Mouse (Mus musculus) limb, embryonic 14.5 days (tissue): ENCODE results near the gene Marc2. TPM values are rescaled to one million over a fixed set of nuclear protein-coding genes. Genes with fewer than 3 reads are reported as not detected.

Experiments
- ATAC-seq: fragments of 200-750 bp; cut with Nextera tagmentation; 2 replicates; pipeline ENCODE4 v1.8.0; 2017; ENCODE audit warnings: low read depth, moderate number of reproducible peaks, moderate TSS enrichment; ENCODE audit not compliant: low FRiP score
- DNase-seq: peaks from one replicate; pipeline ENCODE4 v3.0.0-alpha.2; 2015; ENCODE audit warnings: low spot score
- H3K27ac ChIP-seq: fragments of 300-500 bp; sonication (generic); replicated peaks from 2 replicates; pipeline ENCODE4 v1.5.1; 2014; ENCODE audit warnings: low read depth, mild to moderate bottlenecking, low read length, moderate library complexity, mixed read lengths
- H3K27me3 ChIP-seq: fragments of 300-500 bp; sonication (generic); 2 replicates; pipeline ENCODE4 v1.6.1; 2014; ENCODE audit warnings: low read length, mixed read lengths; ENCODE audit not compliant: control insufficient read depth, insufficient read depth
- H3K36me3 ChIP-seq: fragments of 300-500 bp; sonication (generic); 2 replicates; pipeline ENCODE4 v1.6.1; 2014; ENCODE audit warnings: mild to moderate bottlenecking, low read length, moderate library complexity, mixed read lengths; ENCODE audit not compliant: control insufficient read depth, insufficient read depth
- H3K4me1 ChIP-seq: fragments of 300-500 bp; sonication (generic); 2 replicates; pipeline ENCODE4 v1.6.1; 2014; ENCODE audit warnings: antibody characterized with exemption, low read length, mixed read lengths; ENCODE audit not compliant: control insufficient read depth, insufficient read depth
- H3K4me2 ChIP-seq: fragments of 300-500 bp; sonication (generic); replicated peaks from 2 replicates; pipeline ENCODE4 v1.6.1; 2014; ENCODE audit warnings: low read depth, mild to moderate bottlenecking, low read length, moderate library complexity; ENCODE audit not compliant: severe bottlenecking
- H3K4me3 ChIP-seq: fragments of 300-500 bp; sonication (generic); replicated peaks from 2 replicates; pipeline ENCODE4 v1.5.1; 2014; ENCODE audit warnings: low read length
- H3K9ac ChIP-seq: fragments of 300-500 bp; sonication (generic); 2 replicates; pipeline ENCODE4 v1.6.1; 2014; ENCODE audit warnings: mild to moderate bottlenecking, low read depth, low read length, moderate library complexity; ENCODE audit not compliant: severe bottlenecking
- H3K9me3 ChIP-seq: fragments of 300-500 bp; sonication (generic); 2 replicates; pipeline ENCODE4 v1.6.1; 2016; ENCODE audit warnings: low read length; ENCODE audit not compliant: control insufficient read depth
- POLR2A ChIP-seq: fragments of 200-500 bp; IDR thresholded peaks from 2 replicates; pipeline ENCODE4 v1.8.0; 2012; ENCODE audit warnings: inconsistent platforms, mild to moderate bottlenecking, moderate library complexity, borderline replicate concordance; ENCODE audit not compliant: insufficient read depth, insufficient read length; ENCODE audit errors: extremely low read depth
- WGBS: fragments of 180-500 bp; shearing (Covaris S2); extraction: QIAGEN DNeasy Blood & Tissue Kit; methylation state at CpG from one replicate; pipeline ENCODE4 v1.1.7; 2014; 5-methylcytosine and 5-hydroxymethylcytosine counted together
- polyA plus RNA-seq, 2 experiments: library from polyadenylated mRNA; depleted of rRNA in 1 of 2; stranded (reverse) in 1 of 2; unstranded in 1 of 2; fragments of >200 nt; fragmentation: Nextera tagmentation in 1 of 2; extraction: Ambion mirVana in 1 of 2; gene quantifications; 2 replicates each; pipeline versions ENCODE4 v1.2.1 to v1.2.3; 2012 to 2014

Gene Marc2
- 59.9 and 68.7 TPM in 2 replicates for polyA plus RNA-seq (2012; rRNA removed)
- 232 and 239 TPM in 2 replicates for polyA plus RNA-seq (2014; fragmentation: Nextera tagmentation; extraction: Ambion mirVana)

DNA sequence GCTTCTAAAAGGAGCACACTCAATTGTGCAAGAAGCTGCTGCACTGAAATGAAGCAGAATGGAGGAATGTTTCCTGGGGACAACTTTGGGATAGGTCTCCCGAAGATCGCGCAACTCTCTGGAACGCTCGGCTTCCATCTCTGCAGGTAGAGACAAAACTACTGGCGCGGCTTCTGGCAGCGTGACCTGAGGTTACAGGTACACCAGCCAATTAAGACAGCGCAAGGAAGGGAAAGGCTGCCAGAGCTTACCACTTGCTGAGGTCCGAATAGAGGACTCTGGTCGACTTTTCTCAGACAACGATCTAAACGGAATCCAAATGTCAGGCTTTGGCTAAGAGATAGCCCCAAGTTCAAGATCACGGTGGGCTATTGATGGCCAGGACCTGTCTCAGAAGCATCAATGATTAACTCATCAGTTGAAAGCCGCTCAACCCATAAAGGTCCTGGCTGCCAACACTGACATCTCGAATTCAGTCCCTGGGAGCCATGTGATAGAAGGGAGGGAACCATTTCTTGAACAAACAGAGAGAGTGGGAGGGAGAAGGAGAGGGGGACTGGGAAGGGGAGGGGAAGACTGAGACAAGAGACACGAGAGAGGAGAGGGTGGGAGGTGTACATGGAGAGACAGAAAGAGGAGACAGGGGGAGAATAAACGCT lies at the start of gene Marc2:
Gene Marc2 (minus strand): TSS at position 360 of the 659 bp plus-strand sequence.
- TF ChIP-seq POLR2A, result no peak
- ATAC-seq (no peak), DNase-seq (peak; percentile 21)
- 2% methylated on average over 18 of the region's 18 CpGs for WGBS
- Histone ChIP-seq H3K4me2 (peak within 1 kb of the TSS; percentile 89), H3K4me1 (peaks cover 11% of the 10 kb centered on the region), H3K27ac (peak within 1 kb of the TSS; percentile 88), H3K27me3 (no peaks in the 10 kb centered on the region), H3K36me3 (no peaks in the 10 kb centered on the region), H3K9ac (peak within 1 kb of the TSS; percentile 86), H3K9me3 (no peaks in the 10 kb centered on the region), H3K4me3 (peak within 1 kb of the TSS; percentile 93)

DNA sequence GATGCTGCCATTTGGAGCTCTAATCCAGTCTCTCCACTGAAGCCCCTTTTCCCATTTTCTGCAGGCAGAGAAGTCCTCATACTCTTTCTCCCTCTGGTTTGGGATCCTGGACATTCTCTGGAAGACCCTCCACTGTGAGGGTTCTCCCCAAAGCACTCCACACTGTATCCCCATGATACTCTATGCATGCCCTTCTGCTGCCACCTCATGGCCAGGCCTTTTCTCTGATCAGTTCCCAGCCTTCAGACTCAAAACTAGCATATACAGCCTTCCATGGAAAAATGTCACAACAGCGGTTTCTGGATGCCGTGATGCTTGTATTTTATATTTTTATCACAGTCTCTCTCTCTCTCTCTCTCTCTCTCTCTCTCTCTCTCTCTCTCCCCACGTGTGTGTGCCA lies 45.7 kb upstream of the Marc2 start:
- 70% methylated on average over 3 of the region's 3 CpGs for WGBS
- Histone ChIP-seq H3K4me3 (no peak overlapping the region), H3K4me2 (no peak overlapping the region), H3K9ac (no peak overlapping the region), H3K36me3 (0 out of 2 replicates have a peak, but pooled peaks cover 8% of the 10 kb centered on the region), H3K9me3 (no peaks in the 10 kb centered on the region), H3K27ac (no peak overlapping the region), H3K27me3 (no peaks in the 10 kb centered on the region), H3K4me1 (no peaks in the 10 kb centered on the region)
- ATAC-seq (no peak), DNase-seq (no peak)
- TF ChIP-seq POLR2A, result no peak

DNA sequence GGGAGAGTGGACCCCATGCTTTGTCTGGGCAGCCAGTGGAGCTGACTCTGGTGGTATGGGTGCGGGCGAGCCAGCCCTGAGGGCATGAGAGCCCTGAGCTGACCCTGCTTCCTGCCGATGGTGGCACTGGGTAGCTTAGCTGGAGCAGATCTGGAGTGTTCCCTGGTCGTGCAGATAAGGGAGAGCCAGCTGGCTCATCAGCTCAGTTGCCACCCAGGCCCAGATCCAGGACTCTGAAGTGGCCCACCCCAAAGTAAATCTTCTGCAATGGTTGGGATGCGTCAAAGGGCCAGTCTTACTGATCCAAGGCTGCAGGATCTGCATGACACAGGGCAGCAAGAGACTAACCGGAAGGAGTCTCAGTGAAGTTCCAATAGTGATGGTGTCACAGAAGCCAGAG lies 43.2 kb upstream of the Marc2 start:
- Histone ChIP-seq H3K36me3 (no peaks in the 10 kb centered on the region), H3K9me3 (no peaks in the 10 kb centered on the region), H3K4me3 (no peak overlapping the region), H3K4me2 (no peak overlapping the region), H3K9ac (no peak overlapping the region), H3K27me3 (no peaks in the 10 kb centered on the region), H3K27ac (no peak overlapping the region), H3K4me1 (no peaks in the 10 kb centered on the region)
- no peak for DNase-seq
- no peak for ATAC-seq
- no peak for TF ChIP-seq POLR2A
- 87% methylated on average over 6 of the region's 6 CpGs for WGBS

DNA sequence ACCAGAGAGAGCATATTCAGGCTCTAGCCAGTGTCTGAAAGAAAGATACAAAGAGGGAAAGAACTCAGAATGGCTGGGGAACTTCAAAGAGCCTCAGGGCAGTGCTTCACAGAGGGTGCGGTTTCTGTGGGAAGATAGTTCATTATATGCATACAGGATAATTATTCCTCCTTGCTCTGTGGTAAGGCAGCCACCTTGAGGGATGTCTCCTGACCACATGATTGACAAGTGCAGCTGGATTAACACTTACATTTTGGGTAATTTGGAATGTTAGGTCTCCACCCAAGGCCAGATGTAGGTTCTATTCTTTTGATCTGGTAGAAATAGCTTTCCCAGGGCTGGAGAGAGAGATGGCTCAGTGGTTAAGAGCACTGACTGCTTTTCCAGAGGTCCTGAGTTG lies 39.9 kb upstream of the Marc2 start:
- Histone ChIP-seq H3K4me2 (no peak overlapping the region), H3K9me3 (no peaks in the 10 kb centered on the region), H3K9ac (no peak overlapping the region), H3K4me3 (no peak overlapping the region), H3K27me3 (peaks cover 30% of the 10 kb centered on the region), H3K27ac (no peak overlapping the region), H3K36me3 (no peaks in the 10 kb centered on the region), H3K4me1 (no peaks in the 10 kb centered on the region)
- DNase-seq (no peak), ATAC-seq (no peak)
- TF ChIP-seq POLR2A, result no peak
- WGBS, result 38% methylated on average over 1 of the region's 1 CpGs

DNA sequence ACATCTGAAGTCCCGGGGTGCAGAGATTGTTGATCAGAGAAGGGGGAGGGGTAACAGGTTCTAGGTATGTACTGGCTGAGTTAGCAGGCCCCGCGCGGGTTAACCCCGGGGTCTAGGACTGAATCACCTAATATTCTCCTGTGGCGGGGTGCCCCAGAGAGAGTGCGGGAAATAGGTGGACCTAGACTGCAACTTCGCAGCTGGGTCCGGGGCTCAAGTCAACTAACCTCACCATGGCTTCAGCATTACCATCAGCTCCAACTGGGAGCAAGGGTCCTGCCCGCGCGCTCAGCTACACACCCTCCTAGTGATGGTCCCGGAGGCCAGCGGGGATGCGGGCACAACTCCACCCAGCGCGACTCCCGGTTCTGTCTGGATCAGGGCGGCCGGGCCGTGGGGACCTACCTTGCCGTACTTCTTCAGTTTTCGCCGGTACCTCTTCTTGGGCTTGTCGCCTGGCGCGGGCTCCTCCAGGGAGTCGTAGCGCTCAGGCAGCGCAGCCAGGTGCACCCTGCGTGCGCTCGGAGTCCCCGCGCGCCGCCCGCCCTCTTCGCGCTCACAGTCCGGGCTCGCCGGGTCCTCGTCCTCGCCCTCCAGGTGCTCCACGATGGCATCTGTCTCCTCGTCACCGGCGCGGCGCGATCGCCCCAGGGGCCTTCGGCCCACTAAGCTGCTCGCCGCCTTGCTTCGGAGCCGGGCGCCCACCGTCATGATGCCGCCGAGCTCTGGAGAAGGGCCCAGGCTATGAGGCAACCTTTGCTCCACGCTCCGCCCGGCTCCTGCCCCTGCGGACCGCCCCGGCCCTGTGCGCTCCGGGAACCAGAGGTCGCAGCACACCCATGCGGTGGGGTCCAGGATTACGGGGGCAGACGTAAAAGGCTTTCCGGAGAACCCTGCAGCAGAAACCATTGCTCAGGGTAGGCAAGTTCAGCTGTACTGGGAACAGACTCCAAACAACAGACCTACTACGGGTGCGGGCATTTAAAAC lies 36.3 kb upstream of the Marc2 start, which contains the start of gene C130074G19Rik:
Gene C130074G19Rik (minus strand): TSS at position 938 of the 988 bp plus-strand sequence.
- peaks cover 34% of the 10 kb centered on the region for H3K27me3 ChIP-seq
- peak within 1 kb of the TSS; percentile 92 for H3K4me2 ChIP-seq
- 2% methylated on average over 64 of the region's 77 CpGs for WGBS
- ATAC-seq, result 0 out of 2 replicates have a peak, but pooled peaks have one; percentile 75
- TF ChIP-seq POLR2A, result no peak
- H3K27ac ChIP-seq, result no peak within 1 kb of the TSS
- peak within 1 kb of the TSS; percentile 46 for H3K4me3 ChIP-seq
- H3K9me3 ChIP-seq, result no peaks in the 10 kb centered on the region
- H3K9ac ChIP-seq, result peak within 1 kb of the TSS; percentile 51
- H3K36me3 ChIP-seq, result no peaks in the 10 kb centered on the region
- DNase-seq, result peak; percentile 22
- H3K4me1 ChIP-seq, result no peaks in the 10 kb centered on the region
